Mouse (Mus musculus) right cerebral cortex, postnatal 14 days (tissue): Measurements from ENCODE around the gene Lax1.
"Not testable (repeated sequence)": the region's sequence is repeated elsewhere in the genome, so short reads cannot be mapped to it uniquely, and the experiment has no call there.

Experiments
- DNase-seq: peaks from one replicate; pipeline ENCODE4 v3.0.0; 2022

Lax1 gene

DNA sequence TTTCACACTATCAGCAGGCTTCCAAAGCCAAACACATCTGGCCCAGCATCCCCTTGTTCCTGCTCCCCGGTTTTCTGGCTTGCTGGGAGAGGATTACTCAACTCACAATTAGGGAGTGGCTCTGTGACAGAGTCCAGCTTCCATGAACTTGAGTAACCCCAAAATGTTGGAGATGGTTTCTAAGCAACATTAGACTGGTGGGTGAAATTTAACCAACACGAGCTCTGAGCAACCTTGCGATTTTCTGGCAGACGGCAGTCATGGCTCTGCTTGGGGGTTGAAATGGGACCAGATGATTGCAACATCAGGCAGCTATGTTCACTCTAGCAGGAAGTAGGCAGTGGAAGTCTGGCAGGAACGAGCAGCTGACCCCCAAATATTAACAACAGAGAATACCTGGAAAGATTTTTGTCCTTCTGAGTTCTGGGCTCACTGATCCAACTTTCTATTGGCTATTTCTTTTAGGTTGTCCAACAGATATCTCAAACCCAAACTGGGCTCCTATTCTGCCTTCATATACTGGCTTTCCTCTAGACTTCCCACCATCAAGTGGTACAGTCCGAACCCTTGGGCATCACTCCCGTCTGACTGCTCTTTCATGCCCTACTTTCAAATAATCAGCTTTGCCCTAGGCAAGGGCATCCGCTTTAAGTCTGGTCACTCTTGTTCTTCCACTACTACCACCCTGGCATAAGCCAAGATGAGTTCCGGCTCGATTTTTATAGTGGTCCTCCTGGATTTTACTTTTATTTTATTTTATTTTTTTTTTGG is 4.0 kb downstream of the Lax1 start:
- no peak for DNase-seq

DNA sequence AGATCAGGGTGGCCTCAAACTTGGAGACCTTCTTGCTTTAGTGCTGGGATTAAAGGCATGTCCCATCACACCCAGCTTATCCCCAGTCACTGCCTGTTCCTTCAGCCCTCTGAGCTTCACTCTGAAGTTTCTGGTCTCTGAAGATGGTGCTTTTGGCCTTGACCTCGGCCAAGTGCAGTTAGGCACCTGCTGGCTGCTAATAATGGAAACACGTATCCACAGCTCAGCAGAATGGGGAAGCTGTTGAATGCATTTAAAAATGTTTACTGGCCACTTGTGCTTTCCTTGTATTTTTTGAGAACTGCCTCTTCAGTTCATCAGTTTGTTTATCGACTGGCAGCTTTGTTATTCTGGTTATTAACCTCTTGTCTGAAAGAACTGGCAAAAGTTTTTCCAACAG is 18.1 kb downstream of the Lax1 start:
- no peak for DNase-seq

DNA sequence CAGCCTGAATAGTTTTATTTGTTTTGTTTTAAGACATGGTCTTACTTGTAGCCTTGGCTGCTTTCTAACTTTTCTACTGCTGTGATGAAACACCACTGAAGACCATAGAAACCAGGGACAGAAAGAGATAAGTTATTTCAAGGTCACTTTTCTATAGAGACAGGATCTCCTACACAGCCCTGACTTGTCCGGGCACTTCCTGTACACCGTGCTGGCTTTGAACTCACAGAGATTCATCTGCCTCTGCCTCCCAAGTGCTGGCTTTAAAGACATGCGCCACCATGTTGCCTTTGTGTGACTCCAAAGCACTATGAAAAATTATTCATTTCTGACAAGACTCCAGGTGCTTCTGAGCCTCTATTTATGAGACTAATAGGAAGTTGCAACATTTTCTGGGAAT is 18.6 kb downstream of the Lax1 start:
- DNase-seq: no peak

DNA sequence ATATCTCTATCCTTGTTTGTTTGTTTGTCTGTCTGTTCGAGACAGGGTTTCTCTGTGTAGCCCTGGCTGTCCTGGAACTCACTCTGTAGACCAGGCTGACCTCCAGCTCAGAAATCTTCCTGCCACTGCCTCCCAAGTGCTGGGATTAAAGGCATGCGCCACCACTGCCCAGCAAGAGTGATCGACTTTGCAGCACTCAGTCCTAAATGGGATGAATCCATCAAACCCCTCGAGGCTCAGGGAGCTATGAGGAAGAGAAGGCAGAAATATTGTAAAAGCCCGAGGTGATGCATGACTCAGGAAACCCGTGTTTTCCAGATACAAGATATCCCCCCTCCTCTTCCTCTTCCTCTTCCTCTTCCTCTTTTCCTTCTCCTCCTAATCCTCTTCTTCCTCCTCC is 19.1 kb downstream of the Lax1 start:
- DNase-seq: no peak

DNA sequence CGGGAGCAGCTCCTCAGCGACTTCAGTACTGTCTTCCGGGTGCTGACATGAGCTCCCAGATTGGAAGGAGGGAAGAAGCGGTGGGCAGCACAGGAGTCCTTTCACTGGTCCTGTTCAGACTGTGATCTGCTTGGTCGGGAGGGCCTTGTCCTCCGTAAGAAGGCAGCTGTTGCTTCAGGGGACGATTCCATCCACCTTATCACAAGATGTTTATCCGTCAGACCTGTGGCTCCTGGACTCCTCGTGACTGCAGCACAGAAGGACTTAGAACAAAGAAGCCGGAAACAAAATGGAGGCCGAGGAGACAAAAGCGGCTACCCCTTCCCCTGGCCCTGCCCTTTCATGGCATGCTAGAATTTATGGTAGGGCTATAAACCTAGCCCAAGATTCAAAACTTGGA is 19.7 kb downstream of the Lax1 start:
- no peak for DNase-seq

DNA sequence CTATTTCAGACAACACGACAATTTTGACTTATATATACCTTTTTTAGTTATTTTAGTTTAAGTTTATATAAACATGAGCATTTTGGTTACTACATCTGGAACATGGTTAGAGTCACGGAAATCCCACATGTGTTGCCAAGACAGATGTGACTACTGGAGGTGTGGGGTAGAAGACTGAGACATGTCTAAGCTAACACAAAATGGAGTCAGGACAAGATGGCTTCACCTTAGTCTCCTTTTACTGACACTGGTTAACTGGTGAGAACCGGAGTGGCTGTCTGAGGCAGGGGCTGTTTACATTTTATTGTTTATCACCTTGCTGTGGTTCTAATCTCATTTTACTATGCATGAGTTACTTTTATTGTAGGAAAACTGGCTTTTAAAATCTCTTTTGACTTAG is 21.3 kb downstream of the Lax1 start:
- no peak for DNase-seq

DNA sequence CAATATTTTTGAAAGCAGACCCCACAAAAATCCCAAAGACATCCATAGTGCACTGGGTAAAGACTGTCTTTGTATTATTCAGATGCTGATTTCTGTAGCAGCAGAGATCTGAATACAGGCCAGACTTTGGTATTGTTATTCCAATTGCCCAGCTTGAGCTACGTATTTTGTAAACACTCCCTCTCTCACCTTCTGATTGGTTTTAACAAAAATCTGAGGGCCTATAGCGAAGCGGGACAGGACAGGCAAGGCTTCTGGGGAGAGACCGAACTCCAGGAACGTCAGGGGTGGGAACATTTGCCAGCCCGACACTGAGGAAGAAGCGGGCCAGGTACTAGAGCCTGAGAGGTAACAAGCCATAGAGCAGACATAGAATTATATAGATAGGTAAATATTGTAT is 22.2 kb downstream of the Lax1 start:
- no peak for DNase-seq

DNA sequence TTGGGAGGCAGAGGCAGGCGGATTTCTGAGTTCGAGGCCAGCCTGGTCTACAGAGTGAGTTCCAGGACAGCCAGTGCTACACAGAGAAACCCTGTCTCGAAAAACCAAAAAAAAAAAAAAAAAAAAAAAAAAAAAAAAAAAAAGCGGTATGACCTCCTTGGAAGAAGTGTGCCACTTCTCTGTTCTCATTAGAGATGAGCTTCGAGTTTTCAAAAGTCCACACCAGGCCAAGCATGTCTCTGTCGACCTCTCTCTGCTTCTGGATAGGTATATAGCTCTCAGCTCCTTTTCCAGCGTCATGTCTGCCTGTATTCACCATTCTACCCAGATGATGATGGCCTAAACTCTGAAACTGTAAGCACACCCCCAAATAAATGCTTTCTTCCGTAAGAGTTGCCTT is 24.2 kb downstream of the Lax1 start:
- DNase-seq: not testable (repeated sequence)

DNA sequence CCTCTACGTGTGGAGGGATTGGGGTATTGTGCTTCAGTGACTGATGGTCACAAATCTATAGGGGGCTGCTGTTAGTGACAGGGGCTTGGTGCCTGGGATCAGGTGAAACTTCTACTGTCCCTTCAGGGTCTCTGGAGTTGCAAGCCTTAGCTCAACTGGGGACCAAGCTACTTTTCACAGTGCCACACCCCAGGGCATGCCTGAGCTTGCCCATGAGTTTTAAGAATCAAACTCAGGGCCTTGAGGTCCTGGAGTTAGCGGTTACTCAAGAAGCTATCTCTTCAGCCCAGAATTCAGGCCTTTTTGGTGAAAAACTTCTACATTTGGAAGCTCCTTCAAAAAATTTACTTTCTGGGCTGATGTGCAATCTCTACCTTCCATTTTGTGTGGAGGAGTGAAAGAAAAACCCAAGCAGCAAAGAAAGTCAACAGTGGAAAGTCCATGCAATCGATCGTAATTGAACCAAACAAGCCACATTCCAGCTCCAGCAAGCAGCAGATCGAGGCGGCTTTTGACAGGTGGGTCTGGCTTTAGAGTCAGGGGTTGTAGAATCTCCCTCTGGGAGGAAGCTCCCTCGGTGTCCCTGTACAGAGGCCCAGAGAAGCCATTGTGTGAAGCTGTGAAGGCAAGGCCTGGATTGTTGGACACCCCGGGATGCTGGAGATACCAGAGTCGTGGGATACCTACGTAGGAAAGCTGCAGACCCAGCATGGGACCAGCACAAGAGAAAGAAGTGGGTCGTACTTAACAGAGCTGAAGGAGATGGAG is 25.5 kb downstream of the Lax1 start:
- DNase-seq: no peak

DNA sequence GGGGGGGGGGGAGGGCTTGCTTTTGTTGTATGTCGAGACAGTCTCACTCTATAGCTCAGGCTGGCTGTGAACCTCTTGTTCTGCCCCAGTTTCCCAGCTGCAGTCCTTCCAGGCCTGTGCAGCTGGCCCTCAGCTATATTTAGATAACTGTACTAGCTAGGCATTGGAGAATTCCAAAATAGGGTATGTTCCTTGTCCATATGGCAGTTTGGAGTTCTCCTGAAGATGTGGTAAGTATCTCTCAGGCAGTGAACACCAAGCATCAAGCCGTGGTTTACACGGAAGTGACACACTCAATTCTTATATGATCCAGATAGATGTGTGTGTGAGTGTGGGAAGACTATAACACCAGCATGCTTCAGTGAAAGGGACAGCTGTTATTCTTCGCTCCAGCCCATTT is 26.5 kb downstream of the Lax1 start:
- no peak for DNase-seq

DNA sequence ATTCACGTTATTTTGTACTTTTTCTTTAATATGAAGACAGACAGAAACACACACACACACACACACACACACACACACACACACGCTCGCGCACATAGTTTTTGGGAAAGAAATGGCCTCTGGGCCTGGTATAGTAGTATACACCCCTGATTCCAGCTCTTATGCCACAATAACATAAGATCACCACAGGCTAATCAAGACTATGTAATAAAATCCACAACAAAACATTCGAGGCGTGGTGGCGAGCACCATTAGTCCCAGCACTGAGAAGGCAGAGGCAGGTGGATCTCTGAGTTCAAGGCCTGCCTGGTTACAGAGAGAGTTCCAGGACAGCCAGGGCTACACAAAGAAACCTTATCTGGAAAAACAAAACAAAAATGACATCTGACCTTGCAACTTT is 27.0 kb downstream of the Lax1 start:
- no peak for DNase-seq

DNA sequence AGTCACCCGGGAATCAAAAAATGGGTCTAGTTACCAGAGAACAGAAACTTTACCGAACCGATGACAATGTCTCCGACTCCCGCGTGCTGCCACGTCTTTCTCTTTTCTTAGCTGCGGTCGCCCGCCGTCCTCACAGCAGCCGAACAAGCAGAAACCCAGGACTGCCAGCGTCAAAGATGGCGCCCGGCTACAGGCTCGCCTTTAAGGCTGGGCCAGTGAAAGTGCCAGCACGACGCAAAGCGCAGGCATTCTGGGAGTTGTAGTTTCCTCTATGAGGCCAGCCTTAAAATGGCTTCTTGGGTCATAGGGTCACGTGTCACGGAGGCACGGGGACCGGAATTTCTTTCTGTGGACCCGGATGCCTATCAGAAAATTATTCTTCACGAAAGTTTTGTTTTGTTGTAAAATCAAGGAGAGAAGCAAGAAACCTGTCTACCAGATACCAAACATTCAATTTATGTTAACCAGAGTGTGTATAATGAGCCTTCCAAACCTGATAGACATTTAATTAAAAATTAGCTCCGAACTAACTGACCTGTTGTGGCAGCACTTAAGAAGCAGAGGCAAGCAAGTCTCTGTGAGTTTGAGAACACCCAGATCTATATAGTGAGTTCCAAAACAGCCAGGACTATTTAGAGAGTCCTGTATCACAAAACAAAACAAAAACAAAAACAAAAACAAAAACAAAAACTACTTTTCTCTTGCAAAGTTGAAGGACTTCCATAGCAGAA is 28.5 kb downstream of the Lax1 start, which contains the start of gene Gm38394:
Gm38394 (minus strand) TSS at position 116 of the 731 bp plus-strand sequence.
- peak; percentile 90 for DNase-seq

DNA sequence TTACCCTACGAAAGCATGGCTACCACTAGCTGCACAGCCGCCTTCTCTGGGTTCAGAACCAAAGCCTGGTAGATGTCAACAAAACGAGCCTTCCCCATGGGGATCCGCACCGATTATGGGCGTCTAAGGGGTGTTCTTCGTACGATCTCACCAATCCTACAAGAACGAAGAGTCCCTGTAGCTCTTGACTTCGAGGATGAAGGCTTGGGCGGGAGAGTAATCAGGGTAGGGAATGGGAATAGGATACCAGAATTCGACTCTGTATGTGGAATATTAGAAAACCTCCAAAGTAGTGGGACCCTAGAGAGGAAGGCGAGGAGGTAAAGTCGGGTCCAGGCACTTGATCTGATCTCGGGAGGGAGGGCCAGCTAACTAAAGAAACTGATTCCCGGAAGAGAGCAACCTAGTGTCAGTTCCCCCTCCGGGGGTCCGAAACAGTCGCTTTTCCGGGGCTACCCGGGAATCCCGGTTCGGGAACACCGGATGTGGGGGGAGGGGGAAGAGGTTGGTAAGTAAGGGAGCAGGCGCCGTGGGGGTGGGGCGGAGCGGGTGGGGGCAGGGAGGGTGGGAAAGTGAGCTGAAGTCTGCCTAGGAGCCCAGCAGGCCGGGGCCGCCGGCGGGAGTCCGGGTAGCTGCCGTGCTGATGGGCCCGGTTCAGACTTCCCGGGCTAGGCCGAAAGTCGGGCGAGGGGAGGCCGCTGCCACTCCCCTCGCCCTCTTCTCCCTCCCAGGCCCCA is 29.3 kb downstream of the Lax1 start, which contains the start of gene Zbed6:
Zbed6 (minus strand) TSS at position 420 of the 737 bp plus-strand sequence.
- DNase-seq: peak; percentile 86

DNA sequence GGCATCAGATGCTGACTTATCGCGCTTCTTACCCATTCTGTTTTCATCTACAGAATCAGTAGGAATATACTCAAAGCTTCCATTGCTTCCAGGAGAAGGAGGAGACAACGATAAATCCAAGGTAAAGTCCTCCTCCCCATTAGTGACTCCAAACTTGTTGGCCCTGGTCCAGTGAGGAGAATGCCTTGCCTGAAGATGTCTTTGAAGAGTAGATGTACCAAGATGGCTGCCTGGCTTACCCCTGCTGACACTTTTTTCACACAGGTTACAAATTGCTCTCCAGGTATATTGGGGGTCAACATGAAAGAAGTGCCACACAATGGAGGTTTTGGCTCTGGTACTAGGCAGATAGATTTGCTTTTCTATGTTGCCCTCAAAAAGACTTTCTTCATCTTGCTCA is 31.0 kb downstream of the Lax1 start:
- no peak for DNase-seq

DNA sequence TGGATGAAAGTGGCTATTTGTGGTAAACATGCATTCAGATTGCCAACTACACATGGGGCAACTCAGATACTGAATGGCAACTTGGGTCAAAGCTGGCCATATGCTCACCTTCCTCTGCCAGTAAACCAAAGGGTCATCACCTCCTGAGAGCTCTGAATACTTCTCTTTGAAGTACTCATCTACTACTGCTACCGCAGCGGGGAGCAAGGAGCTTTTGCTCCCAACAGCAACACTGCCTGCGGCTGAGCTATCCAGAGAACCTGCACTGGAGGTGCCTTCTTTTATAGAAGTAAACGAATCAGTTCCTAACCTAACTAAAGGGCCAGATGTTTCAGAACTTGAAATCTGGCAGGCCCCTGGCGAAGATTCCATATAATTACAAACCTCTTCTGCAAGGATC is 33.1 kb downstream of the Lax1 start:
- no peak for DNase-seq

DNA sequence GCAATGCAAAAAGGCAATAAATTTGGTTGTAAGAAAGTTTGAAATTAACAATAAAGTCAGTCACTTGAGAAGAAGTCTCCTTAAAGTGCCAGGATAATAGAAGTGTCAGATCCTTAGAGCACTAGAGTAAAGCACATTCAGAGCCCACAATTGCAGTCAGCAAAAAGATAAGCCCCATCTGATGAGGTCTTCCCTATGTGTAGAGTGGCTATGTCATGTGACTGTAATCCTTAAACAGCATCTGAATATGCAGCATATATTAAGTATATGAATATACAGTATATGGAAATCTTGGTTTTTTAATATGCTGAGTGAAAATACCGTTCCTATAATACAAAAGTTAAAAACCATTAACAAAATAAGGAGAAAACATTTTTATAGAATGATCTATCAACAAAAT is 36.9 kb downstream of the Lax1 start:
- DNase-seq: no peak

DNA sequence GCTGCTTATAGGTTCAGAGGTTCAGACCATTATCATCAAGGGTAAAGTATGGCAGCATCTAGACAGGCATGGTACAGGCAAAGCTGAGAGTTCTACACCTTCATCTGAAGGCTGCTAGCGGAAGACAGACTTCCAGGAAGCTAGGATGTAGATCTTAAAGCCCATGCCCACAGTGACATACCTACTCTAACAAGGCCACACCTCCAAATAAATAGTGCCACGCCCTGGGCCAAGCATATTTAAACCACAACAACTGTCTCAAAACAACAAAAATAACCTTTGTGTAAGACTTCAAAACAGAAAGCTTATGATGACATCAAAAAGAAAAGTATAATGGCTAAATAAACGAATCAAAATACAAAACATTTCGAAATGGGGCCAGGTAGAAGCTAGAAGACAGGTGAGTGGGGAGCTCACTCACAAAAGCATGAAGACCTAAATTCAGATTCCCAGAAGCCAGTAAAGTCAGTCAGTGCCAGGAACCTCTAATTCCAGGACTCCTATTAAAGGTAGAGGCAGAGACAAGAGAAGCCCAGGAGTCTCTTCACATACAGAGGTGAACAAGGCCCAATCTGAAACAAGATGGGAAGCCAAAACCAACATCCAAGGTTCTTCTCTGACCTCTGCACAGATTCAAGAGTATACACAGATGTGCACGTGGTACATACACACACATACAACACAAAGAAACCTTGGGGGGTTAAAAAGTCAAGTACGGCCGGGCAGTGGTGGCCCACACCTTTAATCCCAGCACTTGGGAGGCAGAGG is 39.4 kb downstream of the Lax1 start:
- no peak for DNase-seq

DNA sequence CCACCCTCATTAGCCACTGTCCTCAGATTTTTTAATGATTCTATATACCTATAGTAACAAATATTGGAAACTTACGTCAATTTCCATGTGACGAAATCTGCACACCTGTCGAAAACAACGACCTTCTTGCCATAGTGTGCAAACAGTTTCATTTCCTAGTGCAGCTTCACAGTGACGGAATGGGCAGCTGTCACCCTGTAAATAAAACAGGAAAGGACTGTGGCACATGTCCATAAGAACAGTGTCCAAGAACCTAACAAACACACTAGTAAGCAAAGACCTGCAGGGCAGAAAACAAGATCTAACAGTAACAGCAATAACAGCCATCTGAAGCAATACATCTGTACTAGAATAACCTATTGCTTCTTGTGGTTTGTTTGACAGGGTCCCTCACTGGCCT is 44.3 kb downstream of the Lax1 start:
- no peak for DNase-seq

DNA sequence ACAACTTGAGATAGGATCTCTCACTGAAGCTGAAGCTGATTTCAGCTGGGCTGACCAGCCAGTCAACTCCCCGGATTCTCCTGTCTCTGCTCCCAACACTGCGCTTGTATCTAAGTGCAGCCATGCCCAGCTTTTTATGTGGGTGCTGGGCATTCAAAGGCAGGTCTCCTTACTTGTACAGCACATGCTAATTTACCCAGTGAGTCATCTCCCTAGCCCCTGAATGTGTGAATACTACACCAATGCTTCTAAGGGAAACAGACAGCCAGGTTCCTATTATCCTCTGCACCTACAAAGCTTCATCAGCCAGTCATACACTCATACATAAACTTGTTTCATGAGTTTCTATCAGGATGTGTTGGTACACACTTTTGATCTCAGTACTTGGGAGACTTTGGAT is 48.7 kb downstream of the Lax1 start:
- DNase-seq: no peak

DNA sequence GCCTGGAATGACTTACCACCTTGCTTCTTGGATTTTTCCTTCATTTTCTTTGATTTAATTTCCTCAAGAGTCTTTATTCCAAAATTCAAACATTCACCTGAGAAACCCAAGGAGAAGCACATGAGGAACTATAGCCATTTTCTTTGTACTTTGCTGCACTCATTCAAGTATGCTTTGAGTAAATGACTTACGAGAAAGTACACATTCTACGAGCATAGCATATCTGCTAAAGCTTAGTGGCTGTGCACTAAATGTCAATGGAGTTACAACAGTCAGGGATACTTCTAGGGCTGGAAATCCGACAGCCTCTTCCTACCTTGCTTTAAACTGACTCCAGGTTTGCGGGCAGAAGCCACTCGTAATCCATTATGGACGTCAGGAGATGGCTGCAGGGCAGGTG is 51.4 kb downstream of the Lax1 start:
- no peak for DNase-seq

DNA sequence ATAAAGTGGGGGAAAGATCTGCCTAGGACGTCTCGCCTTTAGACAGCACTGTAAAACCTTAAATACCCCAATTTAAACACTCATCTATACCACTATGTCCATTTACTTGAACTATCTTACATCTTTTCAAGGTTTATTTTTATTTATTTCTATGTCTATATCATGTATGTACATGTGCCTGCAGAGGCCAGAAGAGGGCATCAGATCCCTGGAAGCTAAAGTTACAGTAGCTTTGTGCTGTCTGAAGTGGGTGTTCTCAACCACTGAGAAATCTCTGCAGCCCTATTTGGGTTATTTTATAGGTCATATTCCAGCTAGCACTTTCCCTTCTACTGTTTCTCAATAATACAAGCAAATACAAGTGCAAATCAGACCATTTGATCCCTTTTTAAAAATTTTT is 57.7 kb downstream of the Lax1 start:
- DNase-seq: no peak
